Mouse (Mus musculus): ENCODE measurements around the gene Gm10112. TPM values are rescaled to one million over a fixed set of nuclear protein-coding genes. Genes with fewer than 3 reads are reported as not detected.

Gene Gm10112
- not detected in 2 replicates for polyA plus RNA-seq (2014; fragmentation: Nextera tagmentation; extraction: Ambion mirVana)

- Histone ChIP-seq H3K27me3 (ENCODE audit: control insufficient read depth, insufficient read depth, low read length) (no peaks in the 10 kb centered on the region), H3K27ac (ENCODE audit: low read depth, low read length) (no peak within 1 kb of the TSS), H3K36me3 (ENCODE audit: control insufficient read depth, insufficient read depth, low read length) (no peaks in the 10 kb centered on the region), H3K4me3 (ENCODE audit: low read depth, low read length) (no peak within 1 kb of the TSS), H3K9ac (ENCODE audit: low read length) (no peak within 1 kb of the TSS), H3K4me1 (ENCODE audit: control insufficient read depth, insufficient read depth, low read length) (no peaks in the 10 kb centered on the region), H3K9me3 (ENCODE audit: control insufficient read depth, low read length) (no peaks in the 10 kb centered on the region), H3K4me2 (ENCODE audit: low read depth) (no peak within 1 kb of the TSS)
- DNase-seq (ENCODE audit: low spot score) (no peak), ATAC-seq (ENCODE audit: insufficient read depth, low FRiP score, low TSS enrichment) (no peak)
- 86% methylated on average over 3 of the region's 3 CpGs for WGBS
Observed at GRCm38 (mm10) chrX:111168040-111168439, at the start of gene Gm10112. Gm10112 (plus strand) TSS chrX:111168340.

GRCm38 (mm10) chrX:111189574-111189973, 21.4 kb downstream of the Gm10112 start:
- Histone ChIP-seq H3K4me2 (ENCODE audit: low read depth) (no peak overlapping the region), H3K9ac (ENCODE audit: low read length) (no peak overlapping the region), H3K9me3 (ENCODE audit: control insufficient read depth, low read length) (no peaks in the 10 kb centered on the region), H3K4me1 (ENCODE audit: control insufficient read depth, insufficient read depth, low read length) (no peaks in the 10 kb centered on the region), H3K4me3 (ENCODE audit: low read depth, low read length) (no peak overlapping the region), H3K27me3 (ENCODE audit: control insufficient read depth, insufficient read depth, low read length) (no peaks in the 10 kb centered on the region), H3K36me3 (ENCODE audit: control insufficient read depth, insufficient read depth, low read length) (no peaks in the 10 kb centered on the region), H3K27ac (ENCODE audit: low read depth, low read length) (no peak overlapping the region)
- DNase-seq (ENCODE audit: low spot score) (no peak), ATAC-seq (ENCODE audit: insufficient read depth, low FRiP score, low TSS enrichment) (no peak)
- WGBS, result 67% methylated on average over 1 of the region's 1 CpGs

GRCm38 (mm10) chrX:111196376-111196775, 28.2 kb downstream of the Gm10112 start:
- Histone ChIP-seq H3K9me3 (ENCODE audit: control insufficient read depth, low read length) (no peaks in the 10 kb centered on the region), H3K4me1 (ENCODE audit: control insufficient read depth, insufficient read depth, low read length) (no peaks in the 10 kb centered on the region), H3K27ac (ENCODE audit: low read depth, low read length) (no peak overlapping the region), H3K9ac (ENCODE audit: low read length) (no peak overlapping the region), H3K27me3 (ENCODE audit: control insufficient read depth, insufficient read depth, low read length) (no peaks in the 10 kb centered on the region), H3K36me3 (ENCODE audit: control insufficient read depth, insufficient read depth, low read length) (no peaks in the 10 kb centered on the region), H3K4me3 (ENCODE audit: low read depth, low read length) (no peak overlapping the region), H3K4me2 (ENCODE audit: low read depth) (no peak overlapping the region)
- 3% methylated on average over 2 of the region's 2 CpGs for WGBS
- peak; percentile 10 for DNase-seq (ENCODE audit: low spot score)
- no peak for ATAC-seq (ENCODE audit: insufficient read depth, low FRiP score, low TSS enrichment)

GRCm38 (mm10) chrX:111210225-111210624, 42.1 kb downstream of the Gm10112 start:
- Histone ChIP-seq H3K4me3 (ENCODE audit: low read depth, low read length) (no peak overlapping the region), H3K9ac (ENCODE audit: low read length) (no peak overlapping the region), H3K27me3 (ENCODE audit: control insufficient read depth, insufficient read depth, low read length) (no peaks in the 10 kb centered on the region), H3K4me1 (ENCODE audit: control insufficient read depth, insufficient read depth, low read length) (no peaks in the 10 kb centered on the region), H3K9me3 (ENCODE audit: control insufficient read depth, low read length) (no peaks in the 10 kb centered on the region), H3K27ac (ENCODE audit: low read depth, low read length) (no peak overlapping the region), H3K36me3 (ENCODE audit: control insufficient read depth, insufficient read depth, low read length) (no peaks in the 10 kb centered on the region), H3K4me2 (ENCODE audit: low read depth) (no peak overlapping the region)
- peak; percentile 35 for DNase-seq (ENCODE audit: low spot score)
- 21% methylated on average over 5 of the region's 5 CpGs for WGBS
- ATAC-seq (ENCODE audit: insufficient read depth, low FRiP score, low TSS enrichment), result peak; percentile 20; the same call in 1 of the 2 replicates

Other genes starting within 250 kb of the Gm10112 start
- gene Cylc1, start 57.9 kb upstream of the Gm10112 start, polyA plus RNA-seq (2014; fragmentation: Nextera tagmentation; extraction: Ambion mirVana), result not detected in 2 replicates

All from neural tube, embryonic 11.5 days (tissue).